Mouse (Mus musculus) thymus, postnatal 14 days (tissue): ENCODE measurements at regions not wholly inside any gene's neighbourhood (a gene's known extent, or its start where the extent isn't known, plus 50 kb on each side); places are given as distances from the start of the nearest gene placed in this dataset.

Experiments
- DNase-seq: peaks from one replicate; pipeline ENCODE4 v3.0.0; 2021

DNA sequence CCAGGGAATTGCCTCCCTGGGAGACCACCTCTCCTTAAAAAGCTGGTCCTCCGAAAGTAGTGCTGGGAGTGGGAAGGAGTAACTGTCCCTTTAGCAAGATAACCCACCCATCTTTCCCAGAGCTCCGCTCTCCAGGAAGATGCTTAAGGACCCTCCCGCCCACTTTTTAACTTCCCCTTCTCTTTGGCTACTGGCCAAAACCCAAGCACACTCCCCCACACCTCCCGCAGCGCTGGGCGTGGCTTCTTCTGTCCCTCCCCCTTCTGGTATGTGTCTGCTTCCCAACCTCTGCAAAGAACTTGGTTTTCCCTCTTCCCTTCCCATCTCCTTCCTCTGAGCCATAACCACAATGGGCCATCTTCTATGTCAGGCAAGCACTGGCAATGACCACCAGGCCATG lies 85.4 kb downstream of the Rpap3 start:
- no peak for DNase-seq

- DNase-seq = no peak
Measured at GRCm38 (mm10) chr15:97619764-97620163, 85.9 kb downstream of the Rpap3 start.

DNA sequence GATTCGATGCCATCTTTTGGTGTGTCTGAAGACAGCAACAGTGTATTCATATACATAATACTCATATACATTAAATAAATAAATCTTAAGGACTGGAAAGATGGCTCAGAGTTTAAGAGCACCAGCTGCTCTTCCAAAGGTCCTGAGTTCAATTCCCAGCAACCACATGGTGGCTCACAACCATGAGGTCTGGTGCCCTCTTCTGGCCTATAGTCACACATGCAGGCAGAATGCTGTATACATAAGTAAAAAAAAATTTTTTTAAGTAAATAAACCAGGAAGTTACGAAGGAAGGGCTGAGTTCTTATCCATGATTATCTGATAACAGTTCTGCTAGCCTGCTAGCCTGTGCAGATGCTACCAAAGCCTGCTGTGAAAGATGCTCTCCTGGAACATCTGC lies 93.3 kb downstream of the Rpap3 start:
- peak; percentile 12 for DNase-seq

GRCm38 (mm10) chr15:97610767-97611166 lies 94.9 kb downstream of the Rpap3 start:
- DNase-seq = no peak

- DNase-seq = no peak
Measured at GRCm38 (mm10) chr15:97609496-97609895, 96.1 kb downstream of the Rpap3 start.

GRCm38 (mm10) chr15:97608651-97609050 lies 97.0 kb downstream of the Rpap3 start:
- DNase-seq = no peak

GRCm38 (mm10) chr15:97607617-97608206 lies 97.9 kb downstream of the Rpap3 start:
- no peak for DNase-seq

DNA sequence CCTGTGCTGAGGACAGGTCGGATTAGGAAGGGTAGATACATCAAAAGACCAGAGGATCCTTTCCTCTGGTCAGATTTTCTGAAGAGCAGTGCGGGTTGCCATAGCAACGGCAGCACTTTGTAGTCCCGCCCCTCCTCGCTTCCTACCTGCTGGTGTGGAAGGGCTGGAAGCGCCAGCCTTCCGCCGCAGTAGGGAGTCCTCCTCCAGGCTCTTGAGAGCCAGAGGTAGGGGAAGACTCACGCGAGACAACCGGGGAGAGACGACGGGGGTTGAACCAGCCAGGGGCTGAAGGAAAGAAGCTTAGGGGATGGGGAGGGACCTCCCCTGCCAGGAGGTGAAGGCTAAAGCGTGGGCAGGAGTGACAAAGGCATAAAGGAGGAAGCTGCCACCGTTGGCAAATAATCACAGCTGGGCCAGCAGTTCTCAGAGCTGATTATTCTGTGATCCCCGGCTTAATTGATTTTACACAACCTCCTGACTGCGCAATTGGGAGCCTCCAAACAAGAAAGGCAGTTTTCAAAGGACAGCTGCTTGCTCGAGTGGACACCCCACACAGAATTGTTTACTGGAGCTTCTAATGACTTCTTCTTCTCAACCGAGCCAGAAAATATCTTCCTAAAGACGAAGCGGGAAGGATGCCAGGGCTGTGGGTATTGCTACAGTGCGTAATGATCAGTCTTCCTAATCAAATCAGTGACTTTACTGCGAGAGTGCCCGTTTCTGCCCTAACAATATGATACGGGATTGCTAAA lies 98.8 kb downstream of the Rpap3 start:
- peak; percentile 31 for DNase-seq

DNA sequence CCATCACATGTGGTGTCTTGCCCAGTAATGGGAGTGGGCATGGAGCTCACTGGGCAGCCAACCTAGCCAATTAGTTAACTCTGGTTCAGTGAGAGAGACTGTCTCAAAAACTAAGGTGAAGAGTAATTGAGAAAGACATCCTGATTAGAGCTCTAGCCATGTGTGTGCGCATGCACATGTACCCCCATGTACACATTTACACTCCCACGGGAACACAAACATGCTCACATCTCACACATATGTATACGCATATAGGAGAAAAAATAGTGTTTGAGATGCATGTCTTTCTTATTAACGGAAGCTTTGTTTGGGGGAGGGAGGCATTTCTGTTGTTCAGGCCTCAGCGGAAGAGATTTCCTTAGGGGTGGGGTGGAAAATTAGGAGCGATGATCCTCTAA lies 99.4 kb downstream of the Rpap3 start:
- no peak for DNase-seq

DNA sequence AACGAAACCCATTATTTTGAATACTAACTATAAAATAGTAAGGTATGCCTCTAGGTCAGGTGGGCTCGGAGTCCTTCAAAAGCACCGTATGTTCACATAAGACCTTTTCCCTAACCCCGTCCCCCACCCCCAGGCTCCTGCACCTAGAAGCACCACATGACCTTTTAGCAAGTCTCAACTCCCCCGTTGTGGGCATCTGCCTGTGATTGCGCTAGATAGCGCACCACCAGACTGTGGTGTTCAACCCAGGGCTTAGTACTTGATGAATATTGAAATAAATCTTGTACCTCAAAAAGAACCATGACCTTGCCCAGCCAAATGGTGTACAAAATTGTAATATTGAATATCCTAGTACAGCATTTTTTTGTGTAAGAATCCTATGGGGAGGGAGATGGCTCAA lies 99.8 kb downstream of the Rpap3 start:
- no peak for DNase-seq

GRCm38 (mm10) chr15:97603492-97603891 lies 102.1 kb downstream of the Rpap3 start:
- peak; percentile 18 for DNase-seq

GRCm38 (mm10) chr15:97598270-97598669 lies 107.4 kb downstream of the Rpap3 start:
- no peak for DNase-seq

GRCm38 (mm10) chr15:97596514-97597081 lies 109.0 kb downstream of the Rpap3 start:
- DNase-seq = no peak

GRCm38 (mm10) chr15:97595284-97595796 lies 110.3 kb downstream of the Rpap3 start:
- DNase-seq = no peak

DNA sequence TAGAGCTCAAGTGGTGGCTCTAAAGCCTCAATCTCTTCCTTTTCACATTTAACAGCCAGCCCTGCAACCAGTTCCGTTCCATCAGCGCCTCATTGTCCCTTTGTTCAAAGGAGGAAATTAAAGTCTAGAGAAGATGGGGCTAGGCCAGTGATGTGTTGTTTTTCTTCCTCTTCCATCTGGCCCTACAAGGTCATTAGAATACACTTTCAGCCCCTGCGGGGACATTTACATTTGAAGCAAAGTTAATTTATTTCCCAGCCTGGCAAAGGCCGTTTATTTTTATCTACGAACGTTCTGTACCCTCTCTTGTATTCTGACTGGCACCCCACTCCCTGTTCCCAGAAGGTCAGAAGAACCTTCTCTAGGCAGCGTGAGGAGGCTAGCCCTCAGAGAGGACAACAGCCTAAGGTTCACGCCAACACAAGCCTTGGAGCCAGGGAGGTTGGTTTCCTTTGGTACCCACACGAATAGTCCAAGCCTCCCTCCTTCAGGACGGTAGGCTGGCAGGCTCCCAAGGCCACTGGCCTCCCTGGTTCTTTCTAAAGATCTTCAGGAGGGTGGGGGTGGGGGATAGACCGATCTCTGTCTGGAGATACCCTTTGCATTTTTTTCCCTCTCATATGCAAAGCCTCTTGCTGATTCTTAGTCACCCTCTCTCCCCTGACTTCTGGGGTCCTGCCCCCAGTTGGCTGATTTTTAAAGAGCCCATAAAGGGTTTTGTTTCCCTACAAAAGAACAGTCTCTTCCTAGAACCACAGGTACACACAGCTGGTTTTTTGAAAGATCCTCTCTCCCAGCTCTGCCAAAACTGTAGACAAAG lies 111.6 kb downstream of the Rpap3 start:
- DNase-seq = no peak

DNA sequence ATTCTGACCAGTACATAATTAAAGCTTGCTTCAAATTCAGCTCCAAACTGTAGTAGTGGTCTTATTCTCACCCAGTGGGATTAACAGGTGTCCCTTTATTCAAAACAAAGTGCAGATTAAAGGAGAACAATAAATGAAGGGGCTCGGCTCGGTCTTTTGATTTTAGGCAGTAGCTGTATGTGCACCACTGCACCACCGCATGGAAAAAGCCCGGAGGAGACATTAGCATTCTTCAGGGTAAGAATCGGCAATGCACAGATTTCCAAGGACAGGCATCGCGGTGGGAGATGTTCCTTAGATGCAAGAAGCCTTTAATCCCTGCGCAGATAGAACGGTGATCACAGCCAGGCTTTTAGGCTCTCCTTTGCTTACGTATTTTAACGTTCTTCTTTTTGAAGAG lies 112.8 kb downstream of the Rpap3 start:
- no peak for DNase-seq

DNA sequence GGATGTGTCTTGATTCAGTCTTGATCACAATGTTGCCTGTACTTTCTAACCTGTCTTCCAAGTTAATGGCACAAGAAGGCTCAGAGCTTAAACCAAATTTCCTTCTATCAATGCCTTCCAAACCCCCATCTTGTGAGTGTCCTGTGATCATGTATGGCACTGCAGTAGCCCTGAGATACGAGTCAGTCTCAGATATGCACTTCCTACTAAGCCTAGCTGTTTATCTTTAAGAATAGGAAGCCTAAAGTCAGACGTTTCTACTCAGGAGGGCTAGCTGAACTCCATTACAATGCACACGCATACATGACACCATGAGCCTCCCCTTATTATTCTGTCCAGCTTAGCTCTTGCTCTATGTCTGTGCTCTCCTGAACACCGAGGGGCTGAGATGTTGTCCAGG lies 114.2 kb downstream of the Rpap3 start:
- no peak for DNase-seq

DNA sequence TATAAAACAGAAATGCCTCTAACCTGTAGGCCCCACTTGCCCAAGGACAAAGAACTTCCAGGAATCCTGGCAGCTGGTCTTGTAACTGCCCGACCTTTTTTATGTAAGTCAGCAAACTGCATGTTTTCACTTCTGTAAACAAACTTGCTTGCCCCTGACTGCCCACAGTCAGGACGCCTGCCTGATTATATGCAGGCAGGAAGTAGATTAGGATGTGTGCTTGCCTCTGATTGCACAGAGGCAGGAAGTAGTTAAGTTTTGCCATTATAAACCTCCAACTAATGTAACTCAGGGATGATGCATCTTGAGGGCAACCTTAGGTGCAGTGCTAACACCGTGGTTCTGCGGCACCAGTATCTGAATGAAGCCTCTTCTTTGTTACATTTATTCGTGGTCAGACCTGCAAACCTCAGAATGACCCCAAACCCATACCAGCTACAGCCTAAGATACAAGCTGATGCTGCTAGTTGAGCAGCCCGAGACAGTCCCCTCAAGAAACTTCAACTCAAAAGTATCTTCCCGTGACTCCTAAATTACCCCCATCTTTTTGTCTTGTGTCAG lies 114.8 kb downstream of the Rpap3 start:
- no peak for DNase-seq

- no peak for DNase-seq
Measured at GRCm38 (mm10) chr15:97587571-97588205, 117.9 kb downstream of the Rpap3 start.

DNA sequence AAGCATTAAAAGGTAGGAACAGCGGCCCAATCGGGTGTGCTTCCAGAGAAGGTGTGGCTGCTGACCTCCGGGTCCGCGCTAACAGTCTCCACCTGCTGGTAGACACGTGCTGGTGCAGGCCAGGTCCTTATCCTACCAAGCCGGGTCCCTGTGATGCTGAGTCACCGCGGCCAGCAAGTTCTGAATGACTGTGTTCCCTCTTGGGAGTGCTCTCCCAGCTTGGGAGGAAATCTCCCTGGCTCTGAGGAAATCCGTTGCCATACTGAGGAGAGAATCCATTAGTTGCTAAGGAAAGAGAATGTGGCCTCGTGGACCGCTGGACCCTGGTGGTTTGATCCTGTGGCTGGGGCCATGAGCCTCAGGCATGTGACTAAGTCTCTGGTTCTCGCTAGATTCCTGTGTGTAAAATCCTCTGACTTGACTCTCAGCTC lies 123.9 kb downstream of the Rpap3 start:
- peak; percentile 83 for DNase-seq

DNA sequence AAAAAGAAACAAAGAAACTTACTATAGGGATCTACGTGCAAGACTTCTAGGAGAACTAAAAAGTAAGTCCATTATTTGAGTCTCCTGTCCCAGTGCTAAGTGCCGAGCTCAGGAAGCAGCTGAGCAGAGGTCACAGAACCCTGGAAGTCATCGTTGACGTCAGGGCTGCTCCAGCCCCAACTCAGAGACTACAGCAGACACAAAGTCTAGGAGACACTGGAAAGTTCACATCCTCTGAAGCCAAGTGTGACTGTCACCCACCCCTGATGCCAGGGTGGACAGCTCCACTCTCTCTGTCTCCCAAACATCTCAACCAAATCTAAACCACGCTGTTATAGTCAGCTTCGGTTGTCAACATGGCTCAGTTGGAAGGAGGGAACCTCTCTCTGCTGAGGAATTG lies 124.9 kb downstream of the Rpap3 start:
- DNase-seq = no peak

GRCm38 (mm10) chr15:97578046-97578445 lies 127.6 kb downstream of the Rpap3 start:
- DNase-seq = peak; percentile 37
